Mouse (Mus musculus) stomach, embryonic 15.5 days (tissue): ENCODE measurements around the gene Mrpl53. TPM values are rescaled to one million over a fixed set of nuclear protein-coding genes. Genes with fewer than 3 reads are reported as not detected.

Experiments
- ATAC-seq: fragments of 200-750 bp; cut with Nextera tagmentation; 2 replicates; pipeline ENCODE4 v1.8.0; 2017; ENCODE audit warnings: low read depth, moderate number of reproducible peaks, moderate TSS enrichment; ENCODE audit not compliant: insufficient read depth, low FRiP score
- H3K27ac ChIP-seq: fragments of 300-500 bp; sonication (generic); 2 replicates; pipeline ENCODE4 v1.5.1; 2015; ENCODE audit warnings: mild to moderate bottlenecking, inconsistent platforms
- H3K27me3 ChIP-seq: fragments of 300-500 bp; sonication (generic); replicated peaks from 2 replicates; pipeline ENCODE4 v1.6.1; 2015; ENCODE audit warnings: inconsistent platforms
- H3K36me3 ChIP-seq: fragments of 300-500 bp; sonication (generic); 2 replicates; pipeline ENCODE4 v1.6.1; 2015; ENCODE audit warnings: inconsistent platforms
- H3K4me1 ChIP-seq: fragments of 300-500 bp; sonication (generic); 2 replicates; pipeline ENCODE4 v1.6.1; 2015; ENCODE audit warnings: inconsistent platforms
- H3K4me2 ChIP-seq: fragments of 300-500 bp; sonication (generic); 2 replicates; pipeline ENCODE4 v1.6.1; 2015; ENCODE audit warnings: mild to moderate bottlenecking, inconsistent platforms
- H3K4me3 ChIP-seq: fragments of 300-500 bp; sonication (generic); replicated peaks from 2 replicates; pipeline ENCODE4 v1.5.1; 2015; ENCODE audit warnings: inconsistent platforms
- H3K9ac ChIP-seq: fragments of 300-500 bp; sonication (generic); 2 replicates; pipeline ENCODE4 v1.6.1; 2015; ENCODE audit warnings: inconsistent platforms
- H3K9me3 ChIP-seq: fragments of 300-500 bp; sonication (generic); 2 replicates; pipeline ENCODE4 v1.6.1; 2016; ENCODE audit warnings: inconsistent platforms
- WGBS: fragments of 180-500 bp; shearing (Covaris S2); methylation state at CpG from one replicate; pipeline ENCODE4 v1.1.7; 2015; 5-methylcytosine and 5-hydroxymethylcytosine counted together
- polyA plus RNA-seq: library from polyadenylated mRNA; unstranded; fragments of >200 nt; fragmentation: Nextera tagmentation; extraction: Ambion mirVana; gene quantifications from 2 replicates; pipeline ENCODE4 v1.2.1, GENCODE M21; 2015

Mrpl53 gene
- polyA plus RNA-seq, 1 experiment from 2014 or later, result 136 TPM

GRCm38 (mm10) chr6:83077630-83078323, 31.1 kb upstream of the Mrpl53 start, which contains the start of gene Pcgf1:
Gene Pcgf1 (plus strand): TSS chr6:83077869.
- H3K4me3 ChIP-seq, result peak within 1 kb of the TSS; percentile 66
- H3K4me2 ChIP-seq, result peak within 1 kb of the TSS; percentile 98
- H3K27me3 ChIP-seq, result peaks cover 41% of the 10 kb centered on the region
- peak; percentile 42 for ATAC-seq
- H3K27ac ChIP-seq, result peak within 1 kb of the TSS; percentile 87
- no peaks in the 10 kb centered on the region for H3K9me3 ChIP-seq
- peak within 1 kb of the TSS; percentile 68 for H3K9ac ChIP-seq
- H3K36me3 ChIP-seq, result no peaks in the 10 kb centered on the region
- H3K4me1 ChIP-seq, result peaks cover 8% of the 10 kb centered on the region; the same call in 1 of the 2 replicates
- under 1% methylated on average over 54 of the region's 54 CpGs for WGBS

- ATAC-seq, result peak; percentile 92
- Histone ChIP-seq H3K9ac (peak overlapping the region; percentile 53), H3K4me2 (peak overlapping the region; percentile 98), H3K27me3 (peaks cover 43% of the 10 kb centered on the region), H3K9me3 (no peaks in the 10 kb centered on the region), H3K27ac (peak overlapping the region; percentile 87), H3K4me1 (peaks cover 8% of the 10 kb centered on the region; the same call in 1 of the 2 replicates), H3K36me3 (no peaks in the 10 kb centered on the region), H3K4me3 (peak overlapping the region; percentile 66)
- WGBS, result under 1% methylated on average over 46 of the region's 46 CpGs
Observed at GRCm38 (mm10) chr6:83078324-83078858, 30.4 kb upstream of the Mrpl53 start.

- WGBS, result 92% methylated on average over 5 of the region's 5 CpGs
- peaks cover 46% of the 10 kb centered on the region for H3K27me3 ChIP-seq
- no peak overlapping the region for H3K9ac ChIP-seq
- no peak overlapping the region for H3K27ac ChIP-seq
- H3K36me3 ChIP-seq, result no peaks in the 10 kb centered on the region
- ATAC-seq, result no peak
- no peak overlapping the region for H3K4me2 ChIP-seq
- H3K9me3 ChIP-seq, result no peaks in the 10 kb centered on the region
- H3K4me3 ChIP-seq, result no peak overlapping the region
- H3K4me1 ChIP-seq, result peaks cover 8% of the 10 kb centered on the region; the same call in 1 of the 2 replicates
Observed at GRCm38 (mm10) chr6:83080210-83080609, 28.6 kb upstream of the Mrpl53 start.

DNA sequence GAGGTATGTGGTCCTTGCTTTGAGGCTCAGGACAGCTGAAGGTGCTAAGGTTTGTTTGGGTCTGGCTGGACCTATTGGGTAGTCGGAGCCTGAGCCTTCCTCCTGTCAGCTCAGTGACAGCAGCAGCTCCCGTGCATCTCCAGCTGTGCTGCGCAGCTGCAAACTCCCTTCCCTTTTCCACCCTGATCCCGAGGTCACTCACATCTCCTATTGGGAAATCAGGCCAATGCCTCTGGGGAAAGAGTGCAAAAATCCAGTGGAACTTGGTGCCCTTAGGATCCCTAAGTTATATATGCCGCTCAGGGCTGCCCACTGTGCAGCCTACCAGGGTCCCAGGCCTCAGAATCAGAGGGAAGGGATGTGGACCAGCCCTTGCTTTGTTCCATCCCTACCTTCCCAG, 25.3 kb upstream of the Mrpl53 start:
- Histone ChIP-seq H3K36me3 (no peaks in the 10 kb centered on the region), H3K27me3 (peaks cover 59% of the 10 kb centered on the region), H3K9ac (no peak overlapping the region), H3K9me3 (no peaks in the 10 kb centered on the region), H3K4me2 (no peak overlapping the region), H3K4me3 (no peak overlapping the region), H3K4me1 (peaks cover 20% of the 10 kb centered on the region), H3K27ac (no peak overlapping the region)
- WGBS, result 21% methylated on average over 5 of the region's 5 CpGs
- ATAC-seq, result no peak

DNA sequence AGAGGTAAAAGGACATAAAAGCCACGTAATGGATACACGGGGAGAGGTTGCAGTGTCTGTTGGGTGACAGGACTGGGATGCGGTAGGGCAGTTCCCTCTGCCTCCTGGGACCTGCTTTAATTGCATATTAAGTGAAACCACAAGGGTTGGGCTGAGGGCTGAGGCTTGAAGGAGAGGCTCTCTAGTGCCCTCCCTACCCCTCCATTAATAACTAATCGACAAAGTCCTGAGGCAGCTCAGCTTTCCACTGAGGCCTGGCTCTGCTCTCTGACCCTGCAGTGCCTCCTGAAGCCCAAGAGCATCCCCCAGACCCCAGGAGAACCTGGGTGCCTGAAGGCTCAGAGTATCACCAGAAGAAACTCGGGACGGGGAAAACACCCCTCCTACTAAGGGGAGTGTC, 24.4 kb upstream of the Mrpl53 start:
- no peak for ATAC-seq
- WGBS, result 12% methylated on average over 6 of the region's 6 CpGs
- no peak overlapping the region for H3K4me3 ChIP-seq
- H3K27ac ChIP-seq, result no peak overlapping the region
- H3K9me3 ChIP-seq, result no peaks in the 10 kb centered on the region
- no peak overlapping the region for H3K4me2 ChIP-seq
- H3K36me3 ChIP-seq, result no peaks in the 10 kb centered on the region
- H3K4me1 ChIP-seq, result peaks cover 14% of the 10 kb centered on the region
- peaks cover 67% of the 10 kb centered on the region for H3K27me3 ChIP-seq
- H3K9ac ChIP-seq, result no peak overlapping the region

DNA sequence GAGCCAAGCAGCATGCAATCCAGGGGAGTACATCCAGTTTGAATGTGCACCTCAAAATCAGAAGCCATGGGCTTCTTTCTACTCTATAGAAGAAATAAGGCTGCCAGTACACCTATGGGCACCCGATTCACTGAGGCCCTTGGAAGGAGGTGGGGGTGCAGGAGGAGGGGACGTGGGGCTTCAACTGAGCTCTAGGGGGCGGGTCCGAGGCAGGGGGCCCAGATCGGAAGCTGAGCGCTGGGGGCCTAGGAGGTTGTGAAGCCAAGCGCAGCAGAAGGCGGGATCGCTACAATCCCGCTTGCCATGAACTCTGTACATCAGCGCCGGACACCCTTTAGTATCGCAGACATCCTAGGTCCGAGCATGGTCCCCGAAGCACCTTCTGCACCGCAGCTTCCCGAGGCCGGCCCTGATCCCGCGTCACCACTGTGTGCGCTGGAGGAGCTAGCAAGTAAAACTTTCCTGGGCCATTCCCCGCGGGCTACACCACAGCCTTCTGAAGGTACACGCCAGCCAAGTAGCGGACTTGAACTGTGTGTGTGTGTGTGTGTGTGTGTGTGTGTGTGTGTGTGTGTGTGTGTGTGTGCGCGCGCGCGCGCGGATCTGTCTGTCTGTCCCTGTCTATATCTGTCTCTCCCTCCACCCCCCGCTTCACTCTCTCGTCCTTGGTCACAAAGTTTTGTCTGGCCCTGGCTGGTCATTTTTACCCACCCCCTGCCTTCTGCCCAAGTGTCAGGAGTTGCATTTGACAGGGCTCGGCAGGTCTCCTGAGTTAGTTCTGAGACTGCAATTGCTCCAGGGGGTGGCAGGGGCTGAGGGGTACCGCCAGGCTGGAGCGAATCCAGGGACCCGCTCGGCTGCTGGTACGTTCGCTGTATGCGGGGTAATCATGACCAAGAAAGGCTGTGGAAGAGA, 22.5 kb upstream of the Mrpl53 start, which contains the start of gene Lbx2:
Lbx2 (plus strand) TSS at position 247 of the 915 bp plus-strand sequence.
- Histone ChIP-seq H3K9ac (no peak within 1 kb of the TSS), H3K27me3 (peaks cover 79% of the 10 kb centered on the region), H3K4me2 (peak within 1 kb of the TSS; percentile 48), H3K36me3 (no peaks in the 10 kb centered on the region), H3K4me1 (peaks cover 14% of the 10 kb centered on the region), H3K27ac (no peak within 1 kb of the TSS), H3K9me3 (no peaks in the 10 kb centered on the region), H3K4me3 (peak within 1 kb of the TSS; percentile 25)
- 6% methylated on average over 41 of the region's 42 CpGs for WGBS
- no peak for ATAC-seq

DNA sequence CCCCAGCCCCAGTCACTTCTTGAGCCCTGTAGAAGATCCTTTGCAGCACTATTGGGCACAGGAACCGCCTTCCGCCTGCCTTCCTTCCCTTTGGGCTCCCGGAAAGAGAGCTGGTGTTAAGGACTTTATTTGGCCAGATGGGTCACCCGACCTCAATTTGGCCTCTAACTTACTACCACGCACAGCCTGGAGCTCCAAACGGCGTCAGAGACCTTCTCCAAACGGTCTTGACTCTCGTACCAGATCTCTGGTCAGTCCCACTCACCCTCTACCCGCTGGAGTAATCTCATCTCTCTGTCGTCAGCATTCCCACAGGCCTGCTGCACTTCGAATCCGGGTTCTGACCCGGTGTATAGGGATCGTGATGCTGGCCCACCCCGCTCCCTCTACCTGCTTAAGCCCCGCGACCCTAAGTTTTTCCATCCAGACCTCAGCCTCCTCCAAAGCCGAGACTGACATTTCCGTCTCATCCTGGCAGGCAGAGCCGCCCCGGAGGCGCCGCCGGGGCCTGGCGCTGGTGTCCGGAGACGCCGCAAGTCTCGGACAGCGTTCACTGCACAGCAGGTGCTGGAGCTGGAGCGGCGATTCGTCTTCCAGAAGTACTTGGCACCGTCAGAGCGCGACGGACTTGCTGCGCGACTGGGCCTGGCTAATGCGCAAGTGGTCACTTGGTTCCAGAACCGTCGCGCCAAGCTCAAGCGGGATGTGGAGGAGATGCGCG, 21.5 kb upstream of the Mrpl53 start:
- WGBS, result 2% methylated on average over 47 of the region's 47 CpGs
- Histone ChIP-seq H3K9ac (no peak overlapping the region), H3K4me2 (peak overlapping the region; percentile 48), H3K4me3 (peak overlapping the region; percentile 25), H3K4me1 (peaks cover 14% of the 10 kb centered on the region), H3K27ac (no peak overlapping the region), H3K9me3 (no peaks in the 10 kb centered on the region), H3K27me3 (peaks cover 78% of the 10 kb centered on the region), H3K36me3 (no peaks in the 10 kb centered on the region)
- no peak for ATAC-seq

GRCm38 (mm10) chr6:83087926-83088260, 20.9 kb upstream of the Mrpl53 start:
- Histone ChIP-seq H3K36me3 (no peaks in the 10 kb centered on the region), H3K27ac (no peak overlapping the region), H3K4me1 (peaks cover 14% of the 10 kb centered on the region), H3K4me3 (peak overlapping the region; percentile 25), H3K9me3 (no peaks in the 10 kb centered on the region), H3K27me3 (peaks cover 73% of the 10 kb centered on the region), H3K9ac (no peak overlapping the region), H3K4me2 (peak overlapping the region; percentile 48)
- WGBS, result 15% methylated on average over 9 of the region's 9 CpGs
- no peak for ATAC-seq

DNA sequence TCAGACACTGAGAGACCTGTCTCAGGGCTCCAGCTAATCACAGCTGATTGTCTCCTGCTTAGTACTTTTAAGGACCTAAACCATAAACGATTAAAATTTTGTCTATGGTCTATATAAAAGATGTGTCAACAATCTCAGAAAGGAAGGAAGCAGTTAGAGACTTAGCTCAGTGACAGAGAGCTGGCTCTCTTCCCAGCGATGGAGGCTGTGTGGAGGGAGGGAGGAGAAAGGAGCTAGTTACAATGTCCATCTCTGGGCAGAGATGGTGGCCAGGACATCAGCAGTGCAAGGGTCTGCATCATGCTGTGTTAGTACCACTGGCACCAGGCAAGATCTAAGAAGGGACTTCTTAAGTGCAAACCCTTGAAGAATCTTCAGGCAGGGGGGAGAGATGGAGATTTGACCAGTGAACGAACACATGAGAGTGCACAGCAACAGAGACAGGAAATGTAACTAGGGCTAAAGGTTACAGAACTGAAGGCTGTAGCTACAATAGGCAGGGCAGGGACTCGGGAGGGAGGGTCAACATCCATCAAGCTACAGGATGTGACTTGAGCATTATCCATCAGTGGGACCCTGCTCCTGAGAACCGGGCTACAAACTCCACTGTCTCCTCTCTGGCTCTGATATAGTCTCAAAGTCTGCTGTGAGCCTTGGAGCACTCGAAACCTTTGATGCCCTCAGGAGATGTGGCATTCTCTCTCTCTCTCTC, 16.3 kb upstream of the Mrpl53 start:
- H3K4me3 ChIP-seq, result no peak overlapping the region
- H3K27me3 ChIP-seq, result peaks cover 39% of the 10 kb centered on the region
- H3K4me2 ChIP-seq, result no peak overlapping the region
- ATAC-seq, result no peak; the same call in 1 of the 2 replicates
- WGBS, result 27% methylated on average over 6 of the region's 6 CpGs
- peaks cover 3% of the 10 kb centered on the region for H3K4me1 ChIP-seq
- H3K36me3 ChIP-seq, result no peaks in the 10 kb centered on the region
- no peaks in the 10 kb centered on the region for H3K9me3 ChIP-seq
- no peak overlapping the region for H3K27ac ChIP-seq
- no peak overlapping the region for H3K9ac ChIP-seq

DNA sequence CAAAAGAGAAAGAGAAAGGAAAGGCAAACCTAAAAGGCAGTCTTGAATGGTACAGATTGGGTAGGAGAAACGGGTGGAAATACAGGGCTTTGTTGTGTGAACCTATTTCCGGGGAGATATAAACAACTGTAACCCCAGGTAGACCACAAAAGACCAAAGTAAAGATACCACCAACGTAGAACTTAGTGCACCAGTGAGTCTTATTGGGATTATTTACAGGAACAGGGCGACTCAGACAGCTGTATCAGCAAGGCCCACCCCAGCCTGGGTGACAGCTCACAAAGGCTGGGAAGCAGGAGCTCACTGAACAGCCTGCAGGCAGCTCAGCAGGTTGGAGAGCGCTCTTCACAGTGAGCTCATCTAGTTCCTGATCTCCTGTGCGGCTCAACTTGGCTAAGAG, 12.9 kb upstream of the Mrpl53 start:
- no peaks in the 10 kb centered on the region for H3K9me3 ChIP-seq
- H3K4me3 ChIP-seq, result no peak overlapping the region
- peaks cover 10% of the 10 kb centered on the region; the same call in 1 of the 2 replicates for H3K27me3 ChIP-seq
- H3K4me1 ChIP-seq, result peaks cover 2% of the 10 kb centered on the region; the same call in 1 of the 2 replicates
- H3K36me3 ChIP-seq, result no peaks in the 10 kb centered on the region
- no peak overlapping the region for H3K9ac ChIP-seq
- no peak for ATAC-seq
- 42% methylated on average over 6 of the region's 6 CpGs for WGBS
- no peak overlapping the region for H3K4me2 ChIP-seq
- no peak overlapping the region for H3K27ac ChIP-seq

- Histone ChIP-seq H3K9ac (no peak overlapping the region), H3K27me3 (0 out of 2 replicates have a peak, but pooled peaks cover 10% of the 10 kb centered on the region), H3K4me3 (no peak overlapping the region), H3K27ac (no peak overlapping the region), H3K36me3 (no peaks in the 10 kb centered on the region), H3K4me2 (no peak overlapping the region), H3K9me3 (no peaks in the 10 kb centered on the region), H3K4me1 (peaks cover 17% of the 10 kb centered on the region)
- ATAC-seq, result no peak
- 48% methylated on average over 2 of the region's 2 CpGs for whole genome bisulfite sequencing
Observed at GRCm38 (mm10) chr6:83098411-83098810, 10.4 kb upstream of the Mrpl53 start.
